Mouse (Mus musculus) kidney, adult 8-10 months (tissue): ENCODE measurements around the gene Btbd10.

Experiments used
- DNase-seq, 2 experiments: peaks; one replicate each; pipeline ENCODE4 v3.0.0; 2022

The Btbd10 gene

DNA sequence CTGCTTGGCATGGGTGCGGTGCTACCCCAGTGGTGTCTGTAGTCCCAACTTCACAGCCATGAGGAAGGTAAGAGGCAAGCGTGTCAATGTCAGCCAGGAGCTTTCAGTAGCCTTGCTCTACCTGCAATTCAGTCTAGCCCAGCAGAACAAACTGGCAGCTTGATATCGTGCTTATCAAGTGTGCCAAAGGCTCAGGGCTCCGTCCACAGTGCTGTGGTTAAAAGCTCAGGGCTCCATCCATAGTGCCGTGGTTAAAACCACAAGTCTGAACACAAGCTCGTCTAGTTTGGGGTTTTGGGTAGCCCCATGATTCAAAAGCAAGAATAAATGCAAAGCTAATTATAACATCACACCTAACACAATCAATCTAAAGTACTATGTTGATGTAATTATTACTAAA is 74.6 kb downstream of the Btbd10 start:
- no peak for DNase-seq

DNA sequence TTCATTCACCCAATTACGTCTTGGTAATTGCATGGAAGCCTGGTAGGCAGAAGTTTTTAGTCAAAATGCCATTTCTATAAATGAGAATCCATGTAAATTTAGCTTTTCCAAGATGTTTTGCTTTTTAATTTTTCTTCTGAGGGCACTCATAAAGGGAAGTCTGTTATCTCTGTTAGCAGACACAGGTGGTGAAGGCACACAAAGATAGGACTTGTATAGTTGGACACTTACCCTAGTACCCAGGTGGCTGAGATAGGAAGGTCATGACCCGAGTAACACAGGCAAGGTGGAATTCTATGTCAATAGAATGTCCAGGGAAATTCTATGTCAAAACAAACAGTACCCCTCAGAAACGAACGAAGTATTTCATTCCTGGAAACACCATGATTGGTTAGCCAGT is 77.0 kb downstream of the Btbd10 start:
- no peak for DNase-seq

DNA sequence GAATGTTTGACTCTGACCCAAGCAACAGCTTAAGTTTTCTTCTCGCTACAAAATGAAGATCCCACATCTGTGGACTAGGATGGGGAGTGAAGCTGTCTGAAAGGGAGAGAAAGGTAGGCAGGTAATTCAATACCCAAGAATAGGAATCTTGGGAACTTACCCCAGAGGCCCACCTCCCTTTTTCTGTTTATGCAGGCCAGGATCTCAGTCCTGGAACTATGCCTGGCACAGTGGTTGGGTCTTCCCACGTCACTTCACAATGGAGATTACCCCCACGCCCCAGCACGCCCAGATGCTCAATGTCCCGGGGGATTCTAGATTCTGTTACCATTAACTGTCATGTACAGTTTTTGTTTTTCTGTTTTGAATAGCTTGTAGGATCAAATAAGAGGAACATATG is 77.5 kb downstream of the Btbd10 start:
- no peak for DNase-seq

DNA sequence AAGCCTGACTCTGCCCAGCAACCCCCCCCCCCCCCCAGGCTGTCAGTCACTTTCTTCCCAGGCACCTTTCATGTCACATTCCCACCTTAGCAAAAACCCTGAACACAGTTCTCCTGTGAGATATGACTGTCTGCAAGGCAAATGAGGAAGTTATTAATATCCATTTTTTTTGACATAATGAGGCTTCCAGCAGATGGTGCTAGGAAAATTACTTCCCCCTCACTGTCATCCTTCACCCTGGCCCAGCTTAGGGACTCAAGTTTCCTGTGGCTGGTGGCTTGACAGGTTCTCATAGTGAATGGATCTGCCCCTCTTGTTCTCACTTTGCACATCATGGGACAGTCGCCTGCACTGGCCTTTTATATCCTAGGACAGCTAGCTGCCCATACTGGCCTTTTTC is 80.0 kb downstream of the Btbd10 start:
- no peak for DNase-seq

DNA sequence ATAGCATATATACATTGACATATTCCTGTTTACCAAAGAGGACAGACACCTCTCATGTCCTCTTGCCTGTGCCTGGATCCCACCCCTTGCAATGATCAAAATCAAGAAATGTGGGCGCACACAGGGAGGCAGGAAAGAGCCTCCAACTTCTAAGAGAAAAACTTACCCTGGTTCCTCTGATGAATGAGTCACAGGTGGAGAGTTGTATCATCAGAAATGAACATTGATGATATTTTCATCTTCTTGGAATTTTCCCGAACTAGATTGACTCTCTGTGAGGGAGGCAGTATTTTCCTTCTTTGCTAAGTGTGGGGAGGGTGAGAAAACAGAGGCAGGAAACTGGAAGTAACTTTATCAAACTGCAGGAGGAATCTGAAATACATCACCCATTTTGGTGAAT is 83.8 kb downstream of the Btbd10 start:
- no peak for DNase-seq

GRCm38 (mm10) chr7:113279246-113279645 is 89.9 kb downstream of the Btbd10 start:
- DNase-seq, result no peak

- DNase-seq, result no peak
Observed at GRCm38 (mm10) chr7:113278493-113278892, 90.7 kb downstream of the Btbd10 start.

- no peak for DNase-seq
Observed at GRCm38 (mm10) chr7:113277245-113277644, 91.9 kb downstream of the Btbd10 start.

- DNase-seq, result no peak
Observed at GRCm38 (mm10) chr7:113272338-113272997, 96.7 kb downstream of the Btbd10 start.

DNA sequence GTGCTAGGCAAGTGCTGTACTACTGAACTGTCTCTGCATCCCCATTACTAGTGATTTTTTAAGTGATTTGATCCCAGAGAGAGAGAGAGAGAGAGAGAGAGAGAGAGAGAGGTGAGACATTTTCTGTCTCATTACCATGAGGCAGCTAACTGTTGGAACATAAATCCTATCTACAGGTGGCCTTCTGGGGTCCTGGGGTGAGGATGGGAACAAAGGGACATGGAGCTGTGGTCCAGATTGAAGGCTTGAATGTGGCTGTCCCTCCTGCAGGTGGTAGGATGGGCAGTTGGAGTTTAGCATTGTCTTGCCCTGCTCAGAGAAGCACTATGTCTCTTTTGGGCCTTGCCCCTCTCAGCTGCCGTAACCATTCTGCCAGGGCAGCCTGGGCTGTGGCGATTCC is 98.2 kb downstream of the Btbd10 start:
- DNase-seq, result no peak

DNA sequence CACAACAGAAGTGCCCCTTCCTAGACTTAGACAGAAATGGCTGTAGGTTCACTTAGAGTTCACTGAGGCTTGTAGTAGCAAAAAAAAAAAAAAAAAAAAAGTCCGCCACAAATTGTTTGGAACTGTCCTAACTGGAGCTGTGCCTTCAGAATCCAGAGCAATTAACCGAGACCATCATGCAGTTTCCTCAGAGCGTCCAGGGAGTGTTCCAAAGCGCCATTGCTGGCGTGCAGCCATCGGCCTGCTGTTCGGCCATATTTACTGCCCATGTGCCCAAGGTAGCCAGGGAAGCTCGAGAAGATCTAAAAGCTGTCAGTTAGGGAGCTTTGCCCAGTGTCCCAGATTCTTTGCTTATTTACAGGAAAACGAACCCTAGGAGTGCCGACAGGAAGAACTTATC is 98.6 kb downstream of the Btbd10 start:
- DNase-seq, result no peak

DNA sequence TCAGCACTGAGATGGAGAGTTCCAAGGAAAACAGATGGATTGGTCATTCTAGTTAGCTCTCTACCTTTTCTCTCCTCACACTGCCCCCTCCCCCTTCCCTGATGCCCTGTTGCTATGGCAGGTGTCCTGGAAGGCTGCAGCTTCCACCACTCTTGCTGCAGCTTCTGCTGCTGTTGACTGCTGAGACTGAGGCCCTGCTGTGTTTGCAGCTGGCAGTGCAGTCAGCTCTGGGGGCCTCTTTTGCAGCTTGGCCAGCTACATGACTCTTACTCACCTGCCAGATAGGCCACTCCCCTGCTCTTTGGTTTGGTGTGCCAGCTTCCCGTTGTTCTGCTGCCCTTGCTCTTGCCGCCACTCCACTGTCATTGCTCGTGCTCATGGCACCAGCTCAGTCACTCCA is 99.3 kb downstream of the Btbd10 start:
- no peak for DNase-seq

- DNase-seq, result no peak
Observed at GRCm38 (mm10) chr7:113269081-113269480, 100.1 kb downstream of the Btbd10 start.

GRCm38 (mm10) chr7:113268287-113268686 is 100.9 kb downstream of the Btbd10 start:
- DNase-seq, result peak; percentile 48 to 74
